Mouse (Mus musculus) MEL (cell line): ENCODE data around the gene Stac3. TPM values are rescaled to one million over a fixed set of nuclear protein-coding genes. Genes with fewer than 3 reads are reported as not detected.

Experiments used
- DNase-seq: peaks from one replicate; pipeline ENCODE4 v3.0.0; 2011; ENCODE audit warnings: low read depth, low spot score
- H3K27ac ChIP-seq: 2 replicates; pipeline ENCODE4 v1.5.1; 2012; ENCODE audit warnings: low read depth, mild to moderate bottlenecking, control low read depth, low read length, moderate library complexity; ENCODE audit not compliant: control insufficient read depth
- H3K27me3 ChIP-seq, 2 experiments: fragments of 150-350 bp in 1 of 2; sonication (generic) in 1 of 2; 2 replicates each; pipeline ENCODE4 v1.6.1; 2012; ENCODE audit warnings: low read length in 2 of 2, mild to moderate bottlenecking in 2 of 2, improper control_type of control experiment in 1 of 2, moderate library complexity in 1 of 2; ENCODE audit not compliant: insufficient read depth in 2 of 2, control insufficient read depth in 1 of 2
- H3K36me3 ChIP-seq, 2 experiments: 2 replicates each; pipeline ENCODE4 v1.6.1; 2012 to 2014; ENCODE audit warnings: low read length in 2 of 2, improper control_type of control experiment in 1 of 2, inconsistent platforms in 1 of 2, mild to moderate bottlenecking in 1 of 2; ENCODE audit not compliant: insufficient read depth in 2 of 2, control insufficient read depth in 1 of 2
- H3K4me1 ChIP-seq, 2 experiments: fragments of 150-350 bp in 1 of 2; sonication (generic) in 1 of 2; 2 replicates each; pipeline ENCODE4 v1.6.1; 2012; ENCODE audit warnings: low read length in 2 of 2, improper control_type of control experiment in 1 of 2, mild to moderate bottlenecking in 1 of 2; ENCODE audit not compliant: insufficient read depth in 2 of 2, control insufficient read depth in 1 of 2
- H3K4me3 ChIP-seq, 2 experiments: fragments of 150-350 bp in 1 of 2; sonication (generic) in 1 of 2; 2 replicates each; pipeline ENCODE4 v1.5.1; 2012; ENCODE audit warnings: low read depth in 2 of 2, low read length in 2 of 2, mild to moderate bottlenecking in 2 of 2, moderate library complexity in 2 of 2, control low read depth in 1 of 2, improper control_type of control experiment in 1 of 2; ENCODE audit not compliant: control insufficient read depth in 1 of 2, insufficient read depth in 1 of 2
- H3K79me2 ChIP-seq: 2 replicates; pipeline ENCODE4 v1.6.1; 2012; ENCODE audit warnings: mild to moderate bottlenecking, low read length, moderate library complexity; ENCODE audit not compliant: control insufficient read depth, poor library complexity, insufficient read depth
- H3K9ac ChIP-seq: 2 replicates; pipeline ENCODE4 v1.6.1; 2012; ENCODE audit warnings: low read depth, mild to moderate bottlenecking, control low read depth, low read length, moderate library complexity; ENCODE audit not compliant: control insufficient read depth, poor library complexity, severe bottlenecking
- H3K9me3 ChIP-seq: fragments of 150-350 bp; sonication (generic); replicated peaks from 2 replicates; pipeline ENCODE4 v1.6.1; 2012; ENCODE audit warnings: mild to moderate bottlenecking, low read length, improper control_type of control experiment, moderate library complexity; ENCODE audit not compliant: insufficient read depth
- BHLHE40 ChIP-seq: IDR thresholded peaks from 2 replicates; pipeline ENCODE4 v1.6.1; 2012; ENCODE audit warnings: low read depth, mild to moderate bottlenecking, inconsistent platforms, low read length, improper control_type of control experiment, borderline replicate concordance
- CHD1 ChIP-seq: IDR thresholded peaks from 2 replicates; pipeline ENCODE4 v1.6.1; 2012; ENCODE audit warnings: low read depth, mild to moderate bottlenecking, inconsistent platforms, low read length, improper control_type of control experiment
- CTCF ChIP-seq, 3 experiments: IDR thresholded peaks in 2 of 3; conservative IDR thresholded peaks in 1 of 3; 2 replicates each; pipeline ENCODE4 v1.5.1; 2011 to 2012; ENCODE audit warnings: low read length in 3 of 3, low read depth in 2 of 3, mild to moderate bottlenecking in 2 of 3, improper control_type of control experiment in 1 of 3, inconsistent platforms in 1 of 3, mixed read lengths in 1 of 3, moderate library complexity in 1 of 3; ENCODE audit not compliant: control insufficient read depth in 1 of 3, insufficient read depth in 1 of 3, poor library complexity in 1 of 3, severe bottlenecking in 1 of 3
- E2F4 ChIP-seq: IDR thresholded peaks from 2 replicates; pipeline ENCODE4 v1.6.1; 2011; ENCODE audit warnings: low read depth, low read length, improper control_type of control experiment, borderline replicate concordance
- ELF1 ChIP-seq: IDR thresholded peaks from 2 replicates; pipeline ENCODE4 v1.6.1; 2014; ENCODE audit warnings: low read depth, mild to moderate bottlenecking, inconsistent platforms, low read length, improper control_type of control experiment, moderate library complexity
- EP300 ChIP-seq, 2 experiments: IDR thresholded peaks; 2 replicates each; pipeline ENCODE4 v1.6.1; 2011; ENCODE audit warnings: improper control_type of control experiment in 2 of 2, low read length in 2 of 2, low read depth in 1 of 2, mild to moderate bottlenecking in 1 of 2
- ETS1 ChIP-seq: IDR thresholded peaks from 2 replicates; pipeline ENCODE4 v1.6.1; 2012; ENCODE audit warnings: low read depth, mild to moderate bottlenecking, inconsistent platforms, low read length, improper control_type of control experiment, moderate library complexity
- GATA1 ChIP-seq: IDR thresholded peaks from 2 replicates; pipeline ENCODE4 v1.6.1; 2011; ENCODE audit warnings: low read depth, low read length, improper control_type of control experiment
- JUND ChIP-seq: IDR thresholded peaks from 2 replicates; pipeline ENCODE4 v1.6.1; 2011; ENCODE audit warnings: low read depth, mild to moderate bottlenecking, improper control_type of control experiment, low read length
- MAX ChIP-seq: IDR thresholded peaks from 2 replicates; pipeline ENCODE4 v1.6.1; 2011; ENCODE audit warnings: low read length, improper control_type of control experiment
- MAZ ChIP-seq: IDR thresholded peaks from 2 replicates; pipeline ENCODE4 v1.6.1; 2012; ENCODE audit warnings: low read depth, mild to moderate bottlenecking, inconsistent platforms, low read length, improper control_type of control experiment
- MEF2A ChIP-seq: IDR thresholded peaks from 2 replicates; pipeline ENCODE4 v1.6.1; 2014; ENCODE audit warnings: low read depth, mild to moderate bottlenecking, inconsistent platforms, low read length, improper control_type of control experiment; ENCODE audit not compliant: poor library complexity, insufficient replicate concordance, severe bottlenecking; ENCODE audit errors: extremely low read depth
- MXI1 ChIP-seq: IDR thresholded peaks from 2 replicates; pipeline ENCODE4 v1.6.1; 2011; ENCODE audit warnings: mild to moderate bottlenecking, low read depth, low read length, improper control_type of control experiment
- MYC ChIP-seq: IDR thresholded peaks from 2 replicates; pipeline ENCODE4 v1.6.1; 2011; ENCODE audit warnings: low read depth, mild to moderate bottlenecking, low read length, improper control_type of control experiment, moderate library complexity
- NRF1 ChIP-seq: IDR thresholded peaks from 2 replicates; pipeline ENCODE4 v1.6.1; 2014; ENCODE audit warnings: low read depth, mild to moderate bottlenecking, inconsistent platforms, low read length, improper control_type of control experiment, moderate library complexity; ENCODE audit not compliant: poor library complexity, insufficient read depth, severe bottlenecking
- POLR2AphosphoS5 ChIP-seq: IDR thresholded peaks from 2 replicates; pipeline ENCODE4 v1.6.1; 2012; ENCODE audit warnings: low read depth, borderline replicate concordance, mild to moderate bottlenecking, inconsistent platforms, low read length, moderate library complexity, mixed read lengths
- RAD21 ChIP-seq: IDR thresholded peaks from 2 replicates; pipeline ENCODE4 v1.6.1; 2011; ENCODE audit warnings: mild to moderate bottlenecking, low read depth, low read length, improper control_type of control experiment
- RCOR1 ChIP-seq: IDR thresholded peaks from 2 replicates; pipeline ENCODE4 v1.6.1; 2012; ENCODE audit warnings: low read depth, mild to moderate bottlenecking, inconsistent platforms, low read length, improper control_type of control experiment
- SIN3A ChIP-seq: IDR thresholded peaks from 2 replicates; pipeline ENCODE4 v1.6.1; 2012; ENCODE audit warnings: low read length, improper control_type of control experiment, inconsistent platforms
- SMC3 ChIP-seq: IDR thresholded peaks from 2 replicates; pipeline ENCODE4 v1.6.1; 2011; ENCODE audit warnings: low read depth, low read length, improper control_type of control experiment
- TAL1 ChIP-seq: IDR thresholded peaks from 2 replicates; pipeline ENCODE4 v1.6.1; 2012; ENCODE audit warnings: mild to moderate bottlenecking, inconsistent platforms, low read length, moderate library complexity, mixed read lengths
- TBP ChIP-seq: IDR thresholded peaks from 2 replicates; pipeline ENCODE4 v1.8.0; 2011; ENCODE audit warnings: low read depth, low read length, improper control_type of control experiment
- TCF12 ChIP-seq: IDR thresholded peaks from 2 replicates; pipeline ENCODE4 v1.6.1; 2014; ENCODE audit warnings: low read depth, mild to moderate bottlenecking, inconsistent platforms, low read length, improper control_type of control experiment, moderate library complexity
- UBTF ChIP-seq: IDR thresholded peaks from 2 replicates; pipeline ENCODE4 v1.6.1; 2012; ENCODE audit warnings: low read depth, mild to moderate bottlenecking, inconsistent platforms, low read length, improper control_type of control experiment, moderate library complexity, borderline replicate concordance; ENCODE audit not compliant: insufficient read depth
- USF1 ChIP-seq: IDR thresholded peaks from 2 replicates; pipeline ENCODE4 v1.6.1; 2014; ENCODE audit warnings: low read depth, mild to moderate bottlenecking, inconsistent platforms, low read length, improper control_type of control experiment, moderate library complexity
- ZC3H11A ChIP-seq: IDR thresholded peaks from 2 replicates; pipeline ENCODE4 v1.6.1; 2012; ENCODE audit warnings: low read depth, mild to moderate bottlenecking, inconsistent platforms, low read length, improper control_type of control experiment
- ZKSCAN1 ChIP-seq: IDR thresholded peaks from 2 replicates; pipeline ENCODE4 v1.6.1; 2012; ENCODE audit warnings: low read depth, mild to moderate bottlenecking, inconsistent platforms, low read length, improper control_type of control experiment, moderate library complexity
- ZMIZ1 ChIP-seq: IDR thresholded peaks from 2 replicates; pipeline ENCODE4 v1.6.1; 2012; ENCODE audit warnings: low read depth, mild to moderate bottlenecking, inconsistent platforms, low read length, improper control_type of control experiment, moderate library complexity
- polyA plus RNA-seq, 2 experiments: library from polyadenylated mRNA; stranded (reverse) in 1 of 2; unstranded in 1 of 2; fragments of >175 nt in 1 of 2; fragments of >200 nt in 1 of 2; gene quantifications; 2 replicates each; pipeline versions ENCODE4 v1.2.1 to v1.2.4; 2012; ENCODE audit warnings: low replicate concordance in 2 of 2, low read depth in 1 of 2; ENCODE audit not compliant: insufficient read length in 2 of 2, insufficient read depth in 1 of 2, missing spikeins in 1 of 2
- total RNA-seq: library from RNA; depleted of rRNA; stranded (reverse); fragments of 300-350 nt; gene quantifications from 2 replicates; pipeline ENCODE4 v1.2.3, GENCODE M21; 2012

Stac3 gene
- total and polyA plus RNA-seq, 3 experiments: 0.25 TPM; not detected in 2

DNA sequence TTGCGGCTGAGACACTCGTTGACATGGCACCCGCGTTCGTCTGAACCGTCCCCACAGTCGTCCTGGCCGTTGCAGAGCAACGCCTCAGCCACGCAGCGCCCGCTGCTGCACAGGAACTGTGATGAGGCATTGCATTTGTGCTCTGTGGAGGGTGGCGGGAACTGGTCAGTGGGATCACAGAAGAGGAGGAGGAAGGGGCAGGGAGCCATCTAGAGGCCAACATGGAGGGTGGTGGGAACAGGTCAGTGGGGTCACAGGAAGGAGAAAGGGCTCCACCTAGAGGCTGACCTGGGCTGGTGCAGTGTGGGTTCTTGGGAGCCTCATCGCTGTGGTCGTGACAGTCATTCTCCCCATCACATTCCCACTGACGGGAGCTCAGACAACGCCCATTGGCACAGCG, 54.2 kb downstream of the Stac3 start:
- Histone ChIP-seq H3K79me2 (no peaks in the 10 kb centered on the region), H3K9me3 (no peaks in the 10 kb centered on the region), H3K36me3 (no peaks in the 10 kb centered on the region), H3K4me1 (no peaks in the 10 kb centered on the region), H3K27me3 (no peaks in the 10 kb centered on the region), H3K27ac (no peak overlapping the region), H3K4me3 (no peak overlapping the region), H3K9ac (no peak overlapping the region)
- DNase-seq: peak; percentile 59
- TF ChIP-seq ETS1 (no peak), ELF1 (no peak), GATA1 (no peak), ZKSCAN1 (no peak), MYC (no peak), NRF1 (no peak), RCOR1 (no peak), POLR2AphosphoS5 (no peak), ZMIZ1 (no peak), E2F4 (no peak), BHLHE40 (no peak), JUND (no peak), MEF2A (no peak), MAX (no peak), MAZ (peak; percentile 51; the same call in 1 of the 2 replicates), RAD21 (peak; percentile 75), TCF12 (no peak), CHD1 (no peak), EP300 (IDR thresholded peaks at IDR 0.05; ENCODE audit: low read depth in 1 of 2, low read length in 2 of 2) (no peak), ZC3H11A (peak; percentile 70), SMC3 (peak; percentile 72), CTCF (IDR thresholded peaks at IDR 0.05 in 2 of 3, conservative IDR thresholded peaks at IDR 0.05 in 1 of 3; ENCODE audit: control insufficient read depth in 1 of 3, insufficient read depth in 1 of 3, low read depth in 2 of 3, low read length in 3 of 3, poor library complexity in 1 of 3, severe bottlenecking in 1 of 3) (peak; percentile 92 to 98 (median 96)), USF1 (no peak), TAL1 (no peak), MXI1 (no peak), TBP (no peak), UBTF (no peak), SIN3A (no peak)
- TF ChIP-seq, all 39 proteins: peak for 5
